In genomic region chr8:87064768-87065167, GRCm38 (mm10) we compare ENCODE assay signal across 16 mouse cellular contexts.
DNase-seq lines count a peak whose midpoint lies in the region; ATAC-seq and TF ChIP-seq lines count a peak whose summit lies in the region.
"Had no signal": no experiment of that assay in that cellular context is flagged by ENCODE, and none has a peak within 500 bp of the region (broad histone marks: within the 10 kb centered on the region; RNA-seq: fewer than 3 reads in every experiment).

No protein-coding gene starts in this region.

- no peak overlapping the region for H3K4me2 ChIP-seq in midbrain, embryonic 12.5 days (replicated peaks)
- H3K4me2 ChIP-seq in midbrain, postnatal 0 days (ENCODE audit: low read depth, low read length, poor library complexity, severe bottlenecking) = no peak overlapping the region
- peak overlapping the region; percentile 19; the same call in 1 of the 2 replicates for H3K4me2 ChIP-seq in forebrain, embryonic 15.5 days (replicated peaks)
- H3K4me2 ChIP-seq in neural tube, embryonic 15.5 days = no peak overlapping the region
- H3K4me2 ChIP-seq: heart, embryonic 11.5 days; kidney, embryonic 15.5 days; liver, embryonic 13.5 days had no signal

- H3K4me1 ChIP-seq in midbrain, embryonic 12.5 days = peaks cover 8% of the 10 kb centered on the region
- H3K4me1 ChIP-seq in midbrain, postnatal 0 days (ENCODE audit: insufficient read depth, low read length) = no peaks in the 10 kb centered on the region
- peaks cover 20% of the 10 kb centered on the region for H3K4me1 ChIP-seq in forebrain, embryonic 15.5 days
- H3K4me1 ChIP-seq in limb, embryonic 10.5 days = peaks cover 33% of the 10 kb centered on the region
- peaks cover 9% of the 10 kb centered on the region for H3K4me1 ChIP-seq in neural tube, embryonic 15.5 days
- H3K4me1 ChIP-seq: kidney, embryonic 15.5 days; liver, embryonic 13.5 days; megakaryocyte, embryonic 14.5 days had no signal

- 86% methylated on average over 9 of the region's 9 CpGs for WGBS in midbrain, embryonic 12.5 days
- WGBS in midbrain, postnatal 0 days = 77% methylated on average over 9 of the region's 9 CpGs
- WGBS in forebrain, embryonic 15.5 days = 26% methylated on average over 9 of the region's 9 CpGs
- WGBS in limb, embryonic 10.5 days = 89% methylated on average over 9 of the region's 9 CpGs
- 82% methylated on average over 9 of the region's 9 CpGs for WGBS in neural tube, embryonic 15.5 days

- no peak for TF ChIP-seq CTCF in midbrain, postnatal 0 days (IDR thresholded peaks at IDR 0.05)

- no peak for DNase-seq in midbrain, postnatal 0 days (ENCODE audit: low spot score)
- no peak for DNase-seq in limb, embryonic 10.5 days (ENCODE audit: low spot score)
- DNase-seq in cerebellum, adult 8-10 months = no peak
- no peak for DNase-seq in frontal cortex, postnatal 36 days (ENCODE audit: low spot score in 2 of 2)
- DNase-seq: adrenal gland, adult 8-10 months; B cell, adult 2 months; gastrocnemius, postnatal 25 days; liver, embryonic 13.5 days; right cerebral cortex, postnatal 4 days had no signal

- H3K36me3 ChIP-seq in midbrain, embryonic 12.5 days = no peaks in the 10 kb centered on the region
- no peaks in the 10 kb centered on the region for H3K36me3 ChIP-seq in midbrain, postnatal 0 days (ENCODE audit: insufficient read depth, low read length)
- no peaks in the 10 kb centered on the region for H3K36me3 ChIP-seq in forebrain, embryonic 15.5 days
- no peaks in the 10 kb centered on the region for H3K36me3 ChIP-seq in limb, embryonic 10.5 days
- H3K36me3 ChIP-seq in neural tube, embryonic 15.5 days = no peaks in the 10 kb centered on the region
- H3K36me3 ChIP-seq: kidney, embryonic 15.5 days; liver, embryonic 13.5 days had no signal

- no peak overlapping the region for H3K4me3 ChIP-seq in midbrain, embryonic 12.5 days
- H3K4me3 ChIP-seq in midbrain, postnatal 0 days (ENCODE audit: low read depth, low read length) = no peak overlapping the region
- no peak overlapping the region for H3K4me3 ChIP-seq in forebrain, embryonic 15.5 days
- H3K4me3 ChIP-seq in limb, embryonic 10.5 days = no peak overlapping the region
- no peak overlapping the region for H3K4me3 ChIP-seq in neural tube, embryonic 15.5 days (replicated peaks)
- H3K4me3 ChIP-seq: kidney, embryonic 15.5 days; liver, embryonic 13.5 days; megakaryocyte, embryonic 14.5 days had no signal

- no peak overlapping the region for H3K9ac ChIP-seq in midbrain, embryonic 12.5 days (replicated peaks)
- no peak overlapping the region for H3K9ac ChIP-seq in midbrain, postnatal 0 days (replicated peaks; ENCODE audit: low read length, poor library complexity, severe bottlenecking)
- no peak overlapping the region for H3K9ac ChIP-seq in forebrain, embryonic 15.5 days (replicated peaks)
- H3K9ac ChIP-seq in neural tube, embryonic 15.5 days (replicated peaks) = no peak overlapping the region
- H3K9ac ChIP-seq: kidney, embryonic 15.5 days; liver, embryonic 13.5 days had no signal

- H3K9me3 ChIP-seq in midbrain, embryonic 12.5 days = no peaks in the 10 kb centered on the region
- H3K9me3 ChIP-seq in midbrain, postnatal 0 days (ENCODE audit: low read length) = no peaks in the 10 kb centered on the region
- H3K9me3 ChIP-seq in forebrain, embryonic 15.5 days = no peaks in the 10 kb centered on the region
- H3K9me3 ChIP-seq in limb, embryonic 10.5 days (replicated peaks) = no peaks in the 10 kb centered on the region
- H3K9me3 ChIP-seq in neural tube, embryonic 15.5 days (replicated peaks) = no peaks in the 10 kb centered on the region
- H3K9me3 ChIP-seq: kidney, embryonic 15.5 days; liver, embryonic 13.5 days had no signal

- H3K27ac ChIP-seq in midbrain, embryonic 12.5 days (replicated peaks) = peak overlapping the region; percentile 54
- no peak overlapping the region for H3K27ac ChIP-seq in midbrain, postnatal 0 days (ENCODE audit: low read depth, low read length)
- peak overlapping the region; percentile 50; the same call in 1 of the 2 replicates for H3K27ac ChIP-seq in forebrain, embryonic 15.5 days (replicated peaks)
- H3K27ac ChIP-seq in limb, embryonic 10.5 days = peak overlapping the region; percentile 27; the same call in 1 of the 2 replicates
- H3K27ac ChIP-seq in neural tube, embryonic 15.5 days (replicated peaks) = peak overlapping the region; percentile 39
- H3K27ac ChIP-seq: kidney, embryonic 15.5 days; liver, embryonic 13.5 days had no signal

- no peaks in the 10 kb centered on the region for H3K27me3 ChIP-seq in midbrain, embryonic 12.5 days
- H3K27me3 ChIP-seq in midbrain, postnatal 0 days (ENCODE audit: insufficient read depth, low read length) = no peaks in the 10 kb centered on the region
- H3K27me3 ChIP-seq in forebrain, embryonic 15.5 days = no peaks in the 10 kb centered on the region
- H3K27me3 ChIP-seq in limb, embryonic 10.5 days (ENCODE audit: low read depth, poor library complexity, severe bottlenecking) = no peaks in the 10 kb centered on the region
- H3K27me3 ChIP-seq in neural tube, embryonic 15.5 days (replicated peaks) = no peaks in the 10 kb centered on the region
- H3K27me3 ChIP-seq: kidney, embryonic 15.5 days; liver, embryonic 13.5 days; megakaryocyte, embryonic 14.5 days had no signal

- ATAC-seq in midbrain, embryonic 12.5 days (ENCODE audit: low FRiP score, low read depth) = no peak
- no peak for ATAC-seq in midbrain, postnatal 0 days (ENCODE audit: low FRiP score)
- ATAC-seq in forebrain, embryonic 15.5 days (replicated peaks) = peak; percentile 33
- ATAC-seq in neural tube, embryonic 15.5 days (ENCODE audit: low FRiP score) = no peak
- ATAC-seq: intestine, embryonic 16.5 days had no signal
